Mouse (Mus musculus) forebrain, embryonic 11.5 days (tissue): ENCODE results near the gene Grm8. TPM values are rescaled to one million over a fixed set of nuclear protein-coding genes. Genes with fewer than 3 reads are reported as not detected.

Experiments used
- ATAC-seq: fragments of 200-750 bp; cut with Nextera tagmentation; replicated peaks from 2 replicates; pipeline ENCODE4 v1.8.0; 2017; ENCODE audit warnings: moderate TSS enrichment; ENCODE audit not compliant: low FRiP score
- DNase-seq: peaks from one replicate; pipeline ENCODE4 v3.0.0-alpha.2; 2017; ENCODE audit warnings: low spot score
- H3K27ac ChIP-seq: fragments of 300-500 bp; sonication (generic); 2 replicates; pipeline ENCODE4 v1.5.1; 2014; ENCODE audit warnings: low read depth, low read length
- H3K27me3 ChIP-seq: fragments of 300-500 bp; sonication (generic); 2 replicates; pipeline ENCODE4 v1.6.1; 2014; ENCODE audit warnings: mild to moderate bottlenecking, low read length, mixed read lengths; ENCODE audit not compliant: control insufficient read depth, insufficient read depth
- H3K36me3 ChIP-seq: fragments of 300-500 bp; sonication (generic); 2 replicates; pipeline ENCODE4 v1.6.1; 2014; ENCODE audit warnings: mild to moderate bottlenecking, low read length, moderate library complexity, mixed read lengths; ENCODE audit not compliant: control insufficient read depth, insufficient read depth
- H3K4me1 ChIP-seq: fragments of 300-500 bp; sonication (generic); replicated peaks from 2 replicates; pipeline ENCODE4 v1.6.1; 2014; ENCODE audit warnings: low read length, mixed read lengths; ENCODE audit not compliant: control insufficient read depth, insufficient read depth
- H3K4me2 ChIP-seq: fragments of 300-500 bp; sonication (generic); 2 replicates; pipeline ENCODE4 v1.6.1; 2014; ENCODE audit warnings: low read depth, mild to moderate bottlenecking, low read length, moderate library complexity, mixed read lengths; ENCODE audit not compliant: severe bottlenecking
- H3K4me3 ChIP-seq: fragments of 300-500 bp; sonication (generic); 2 replicates; pipeline ENCODE4 v1.5.1; 2014; ENCODE audit warnings: low read depth, low read length
- H3K9ac ChIP-seq: fragments of 300-500 bp; sonication (generic); 2 replicates; pipeline ENCODE4 v1.6.1; 2014; ENCODE audit warnings: low read length
- H3K9me3 ChIP-seq: fragments of 300-500 bp; sonication (generic); 2 replicates; pipeline ENCODE4 v1.6.1; 2016; ENCODE audit warnings: low read length, mixed read lengths; ENCODE audit not compliant: control insufficient read depth
- WGBS: fragments of 180-500 bp; shearing (Covaris S2); extraction: QIAGEN DNeasy Blood & Tissue Kit; methylation state at CpG from one replicate; pipeline ENCODE4 v1.1.7; 2014; 5-methylcytosine and 5-hydroxymethylcytosine counted together
- microRNA counts: library from miRNA; unstranded; fragments of <30 nt; microRNA quantifications from one replicate; lab custom pipeline; 2015
- microRNA-seq: library from miRNA; unstranded; fragments of <30 nt; microRNA quantifications from one replicate; pipeline ENCODE4, GENCODE M21; 2016; ENCODE audit not compliant: insufficient number of aligned reads
- polyA plus RNA-seq: library from polyadenylated mRNA; unstranded; fragments of >200 nt; fragmentation: Nextera tagmentation; extraction: Ambion mirVana; gene quantifications from 2 replicates; pipeline ENCODE4 v1.2.1, GENCODE M21; 2014

The Grm8 gene
- polyA plus RNA-seq, 1 experiment from 2014 or later = 1.4 TPM

- H3K4me3 ChIP-seq = no peak overlapping the region
- ATAC-seq (no peak), DNase-seq (no peak)
- H3K9me3 ChIP-seq = no peaks in the 10 kb centered on the region
- H3K27me3 ChIP-seq = no peaks in the 10 kb centered on the region
- no peak overlapping the region for H3K9ac ChIP-seq
- H3K36me3 ChIP-seq = no peaks in the 10 kb centered on the region
- no peaks in the 10 kb centered on the region for H3K4me1 ChIP-seq
- H3K4me2 ChIP-seq = no peak overlapping the region
- H3K27ac ChIP-seq = no peak overlapping the region
Observed at GRCm38 (mm10) chr6:27310401-27310800, 824.6 kb downstream of the Grm8 start.

- no peaks in the 10 kb centered on the region for H3K9me3 ChIP-seq
- 66% methylated on average over 2 of the region's 2 CpGs for WGBS
- no peak for DNase-seq
- no peak overlapping the region for H3K4me3 ChIP-seq
- no peaks in the 10 kb centered on the region for H3K4me1 ChIP-seq
- no peak overlapping the region for H3K4me2 ChIP-seq
- ATAC-seq = no peak
- no peaks in the 10 kb centered on the region for H3K36me3 ChIP-seq
- H3K9ac ChIP-seq = no peak overlapping the region
- no peaks in the 10 kb centered on the region for H3K27me3 ChIP-seq
- no peak overlapping the region for H3K27ac ChIP-seq
Observed at GRCm38 (mm10) chr6:27305351-27305750, 829.6 kb downstream of the Grm8 start.

- Histone ChIP-seq H3K4me1 (no peaks in the 10 kb centered on the region), H3K27ac (no peak overlapping the region), H3K4me3 (no peak overlapping the region), H3K9ac (no peak overlapping the region), H3K36me3 (no peaks in the 10 kb centered on the region), H3K27me3 (no peaks in the 10 kb centered on the region), H3K4me2 (no peak overlapping the region), H3K9me3 (no peaks in the 10 kb centered on the region)
- DNase-seq (no peak), ATAC-seq (no peak)
Observed at GRCm38 (mm10) chr6:27264972-27265371, 870.0 kb downstream of the Grm8 start.

- DNase-seq (no peak), ATAC-seq (no peak)
- Histone ChIP-seq H3K4me3 (no peak overlapping the region), H3K27me3 (no peaks in the 10 kb centered on the region), H3K27ac (no peak overlapping the region), H3K36me3 (no peaks in the 10 kb centered on the region), H3K4me2 (no peak overlapping the region), H3K4me1 (no peaks in the 10 kb centered on the region), H3K9ac (no peak overlapping the region), H3K9me3 (no peaks in the 10 kb centered on the region)
Observed at GRCm38 (mm10) chr6:27262611-27263010, 872.4 kb downstream of the Grm8 start.

GRCm38 (mm10) chr6:27240416-27240815 is 894.6 kb downstream of the Grm8 start:
- DNase-seq (no peak), ATAC-seq (no peak)
- H3K9ac ChIP-seq = no peak overlapping the region
- no peak overlapping the region for H3K4me3 ChIP-seq
- no peak overlapping the region for H3K27ac ChIP-seq
- no peak overlapping the region for H3K4me2 ChIP-seq
- no peaks in the 10 kb centered on the region for H3K9me3 ChIP-seq
- no peaks in the 10 kb centered on the region for H3K27me3 ChIP-seq
- H3K36me3 ChIP-seq = no peaks in the 10 kb centered on the region
- no peaks in the 10 kb centered on the region for H3K4me1 ChIP-seq

- ATAC-seq (no peak), DNase-seq (no peak)
- no peaks in the 10 kb centered on the region for H3K36me3 ChIP-seq
- no peaks in the 10 kb centered on the region for H3K9me3 ChIP-seq
- WGBS = 73% methylated on average over 2 of the region's 2 CpGs
- H3K4me3 ChIP-seq = no peak overlapping the region
- no peak overlapping the region for H3K9ac ChIP-seq
- no peaks in the 10 kb centered on the region for H3K4me1 ChIP-seq
- no peak overlapping the region for H3K4me2 ChIP-seq
- H3K27ac ChIP-seq = no peak overlapping the region
- no peaks in the 10 kb centered on the region for H3K27me3 ChIP-seq
Observed at GRCm38 (mm10) chr6:27239968-27240367, 895.0 kb downstream of the Grm8 start.

MicroRNA genes within 50 kb of the gene (microRNA counts, 519-probe panel; counts per million panel counts)
- 31.2 counts per million for microRNA mmu-miR-592 (lab: Ali Mortazavi, UCI)

Small RNA genes within 50 kb of the gene (microRNA-seq; reads per million reads assigned to microRNA genes)
- 50.5 reads per million, percentile 27 among the genes with 10 or more reads in this experiment for gene Mir592
